Mouse (Mus musculus): ENCODE measurements around the gene Drap1.

GRCm38 (mm10) chr19:5377446-5377845 is 47.3 kb downstream of the Drap1 start:
- TF ChIP-seq CHD2 (IDR thresholded peaks at IDR 0.05; ENCODE audit: low read depth, low read length) (no peak), MAFK (IDR thresholded peaks at IDR 0.05; ENCODE audit: insufficient read depth, low read depth, low read length) (no peak), ZC3H11A (IDR thresholded peaks at IDR 0.05; ENCODE audit: borderline replicate concordance, low read depth, low read length) (no peak)

Measured in ES-E14 (cell line).